Mouse (Mus musculus) stomach, adult 2 months (tissue): Measurements from ENCODE around the gene Btn2a2. TPM values are rescaled to one million over a fixed set of nuclear protein-coding genes. Genes with fewer than 3 reads are reported as not detected.

Experiments used
- polyA plus RNA-seq: library from polyadenylated mRNA; depleted of rRNA; stranded (reverse); fragments of >200 nt; gene quantifications from 2 replicates; pipeline ENCODE4 v1.2.3, GENCODE M21; 2012; rRNA removed

Btn2a2 gene
- polyA plus RNA-seq, result not detected in 2 replicates

GRCm38 (mm10) chr13:23488400-23489322 is at the start of gene Btn2a2:
Gene Btn2a2 (minus strand): TSS chr13:23488857.

GRCm38 (mm10) chr13:23535137-23536075 is 46.7 kb upstream of the Btn2a2 start, which contains the start of gene Hist1h3g:
Gene Hist1h3g (plus strand): TSS chr13:23535422.

GRCm38 (mm10) chr13:23533560-23534367 is 45.1 kb upstream of the Btn2a2 start, which contains the start of gene Hist1h2af:
Gene Hist1h2af (plus strand): TSS chr13:23533906.

GRCm38 (mm10) chr13:23530901-23531875 is 42.5 kb upstream of the Btn2a2 start, which contains the start of gene Hist1h4h:
Gene Hist1h4h (plus strand): TSS chr13:23531050.

GRCm38 (mm10) chr13:23465600-23466109 is 23.0 kb downstream of the Btn2a2 start, which contains the start of gene Btn1a1:
Gene Btn1a1 (minus strand): TSS chr13:23465901.

Other genes with a start within 250 kb of the Btn2a2 start
- gene Vmn1r223, start 241.7 kb downstream of the Btn2a2 start, polyA plus RNA-seq, result not detected in 2 replicates
- gene Zfp322a, start 119.6 kb downstream of the Btn2a2 start, polyA plus RNA-seq, result 0.19 and 0.23 TPM in 2 replicates
- 0.47 and 0.56 TPM in 2 replicates for gene Abt1, start 65.0 kb downstream of the Btn2a2 start, polyA plus RNA-seq
- gene Btn1a1, start 23.0 kb downstream of the Btn2a2 start, polyA plus RNA-seq, result 0.02 TPM in 2 replicates
- gene Hist1h4h, start 42.2 kb upstream of the Btn2a2 start, polyA plus RNA-seq, result 10.2 and 16.4 TPM in 2 replicates
- gene Hist1h2af, start 45.0 kb upstream of the Btn2a2 start, polyA plus RNA-seq, result 126 and 148 TPM in 2 replicates
- gene Hist1h3g, start 46.6 kb upstream of the Btn2a2 start, polyA plus RNA-seq, result 15.8 and 18.3 TPM in 2 replicates
- 0.87 and 1.9 TPM in 2 replicates for gene Hist1h2bh, start 54.5 kb upstream of the Btn2a2 start, polyA plus RNA-seq
- 4.2 and 5.6 TPM in 2 replicates for gene Hist1h3f, start 55.2 kb upstream of the Btn2a2 start, polyA plus RNA-seq
- 2.2 and 2.4 TPM in 2 replicates for gene Hist1h4f, start 62.8 kb upstream of the Btn2a2 start, polyA plus RNA-seq
- gene Hist1h1d, start 64.4 kb upstream of the Btn2a2 start, polyA plus RNA-seq, result 0.04 and 0.10 TPM in 2 replicates
- 13.8 and 14.4 TPM in 2 replicates for gene Hist1h3e, start 73.5 kb upstream of the Btn2a2 start, polyA plus RNA-seq
- gene Hist1h2ae, start 82.4 kb upstream of the Btn2a2 start, polyA plus RNA-seq, result 3.3 and 7.8 TPM in 2 replicates
- 15.0 and 22.9 TPM in 2 replicates for gene Hist1h2bg, start 82.5 kb upstream of the Btn2a2 start, polyA plus RNA-seq
- gene Hist1h2bf, start 85.3 kb upstream of the Btn2a2 start, polyA plus RNA-seq, result 5.2 and 7.1 TPM in 2 replicates
- gene Hist1h2ad, start 85.5 kb upstream of the Btn2a2 start, polyA plus RNA-seq, result 2.5 and 3.6 TPM in 2 replicates
- gene Hist1h3d, start 86.9 kb upstream of the Btn2a2 start, polyA plus RNA-seq, result 5.2 and 6.2 TPM in 2 replicates
- 3.2 and 3.6 TPM in 2 replicates for gene Hist1h4d, start 92.7 kb upstream of the Btn2a2 start, polyA plus RNA-seq
- 1.1 TPM in 2 replicates for gene Hist1h2be, start 132.3 kb upstream of the Btn2a2 start, polyA plus RNA-seq
- 0.74 and 1.3 TPM in 2 replicates for gene Hist1h1e, start 133.7 kb upstream of the Btn2a2 start, polyA plus RNA-seq
- gene Hist1h2ac, start 195.1 kb upstream of the Btn2a2 start, polyA plus RNA-seq, result 0.47 and 0.76 TPM in 2 replicates
- 117 and 165 TPM in 2 replicates for gene Hist1h2bc, start 195.3 kb upstream of the Btn2a2 start, polyA plus RNA-seq
- gene Hist1h1t, start 207.0 kb upstream of the Btn2a2 start, polyA plus RNA-seq, result not detected in 2 replicates
- 2.2 and 4.1 TPM in 2 replicates for gene Hist1h4c, start 209.6 kb upstream of the Btn2a2 start, polyA plus RNA-seq
- 3.3 and 4.5 TPM in 2 replicates for gene Hfe, start 222.0 kb upstream of the Btn2a2 start, polyA plus RNA-seq
- gene Hist1h1c, start 250.0 kb upstream of the Btn2a2 start, polyA plus RNA-seq, result 24.5 and 35.7 TPM in 2 replicates